8 mouse cellular contexts compared by ENCODE assay signal in the genomic region with DNA sequence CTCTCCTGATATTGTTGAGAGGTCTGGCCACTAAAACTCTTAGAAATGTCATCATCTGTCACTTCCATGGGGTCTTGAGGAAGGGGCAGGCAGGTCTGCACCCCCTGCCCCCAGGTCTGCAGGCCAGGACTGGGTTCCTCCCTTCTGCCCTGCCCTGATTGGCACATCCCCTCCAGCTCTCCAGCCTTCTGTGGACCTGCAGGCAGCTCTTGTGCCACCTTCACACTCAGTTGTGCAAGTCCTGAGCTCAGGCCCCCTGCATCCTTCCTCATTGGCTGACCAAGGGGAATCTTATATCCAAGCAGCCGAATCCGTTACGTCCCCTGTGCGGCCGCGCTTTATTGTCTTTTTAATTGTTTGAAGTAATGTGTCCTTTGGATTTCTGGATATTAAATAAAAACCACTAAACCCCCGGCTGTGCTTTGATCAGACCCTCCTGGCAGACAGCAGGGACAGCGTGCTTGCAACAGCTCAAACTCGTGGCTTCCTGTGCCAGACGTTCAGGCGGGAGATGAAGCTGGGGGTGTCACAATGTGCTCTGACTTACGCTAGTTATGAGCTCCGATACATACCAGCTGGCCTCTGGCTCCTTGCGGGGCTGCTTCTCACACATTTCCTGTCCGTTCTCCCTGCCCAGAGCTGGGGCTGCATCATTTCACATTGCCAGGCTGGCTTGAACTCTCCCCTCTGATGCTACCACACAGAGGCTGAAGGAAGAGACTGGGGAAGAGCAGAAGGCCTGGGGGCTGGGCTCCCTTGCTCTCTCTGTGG. TPM values are rescaled to one million over a fixed set of nuclear protein-coding genes. Genes with fewer than 3 reads are reported as not detected.
DNase-seq lines count a peak whose midpoint lies in the region; ATAC-seq lines count a peak whose summit lies in the region.

No protein-coding gene starts in this region.

- no peak for ATAC-seq in embryonic facial prominence, embryonic 11.5 days (replicated peaks; ENCODE audit: insufficient number of reproducible peaks, low FRiP score, low TSS enrichment, low read depth)

- H3K9me3 ChIP-seq in embryonic facial prominence, embryonic 11.5 days (replicated peaks; ENCODE audit: control insufficient read depth, low read length) = no peaks in the 10 kb centered on the region
- H3K9me3 ChIP-seq in embryonic facial prominence, embryonic 10.5 days = no peaks in the 10 kb centered on the region

- H3K4me1 ChIP-seq in embryonic facial prominence, embryonic 11.5 days (ENCODE audit: control insufficient read depth, insufficient read depth, low read length) = peaks cover 3% of the 10 kb centered on the region
- H3K4me1 ChIP-seq in embryonic facial prominence, embryonic 10.5 days = peaks cover 54% of the 10 kb centered on the region

- H3K36me3 ChIP-seq in embryonic facial prominence, embryonic 11.5 days (replicated peaks; ENCODE audit: control insufficient read depth, insufficient read depth, low read depth, low read length) = no peaks in the 10 kb centered on the region
- no peaks in the 10 kb centered on the region for H3K36me3 ChIP-seq in embryonic facial prominence, embryonic 10.5 days (replicated peaks)

- no peaks in the 10 kb centered on the region for H3K27me3 ChIP-seq in embryonic facial prominence, embryonic 11.5 days (ENCODE audit: control insufficient read depth, insufficient read depth, low read length)
- peaks cover 16% of the 10 kb centered on the region for H3K27me3 ChIP-seq in embryonic facial prominence, embryonic 10.5 days (replicated peaks; ENCODE audit: low read depth, poor library complexity, severe bottlenecking)

- peak; percentile 34 for DNase-seq in embryonic facial prominence, embryonic 11.5 days (ENCODE audit: low spot score)
- DNase-seq in embryonic facial prominence, embryonic 10.5 days (ENCODE audit: low spot score) = no peak
- peak; percentile 20 for DNase-seq in retina, postnatal 1 day
- DNase-seq in retina, embryonic 14.5 days (ENCODE audit: low spot score) = no peak
- peak; percentile 28 for DNase-seq in lung, postnatal 25 days (ENCODE audit: low spot score)
- DNase-seq in thymus, postnatal 25 days = peak; percentile 74
- no peak for DNase-seq in yolk sac, embryonic 10.5 days (ENCODE audit: low spot score)
- DNase-seq in adrenal gland, adult 2 months = no peak

- WGBS in embryonic facial prominence, embryonic 11.5 days = 59% methylated on average over 15 of the region's 15 CpGs
- WGBS in embryonic facial prominence, embryonic 10.5 days = 67% methylated on average over 15 of the region's 15 CpGs

- H3K27ac ChIP-seq in embryonic facial prominence, embryonic 11.5 days (replicated peaks; ENCODE audit: low read depth, low read length) = no peak overlapping the region
- H3K27ac ChIP-seq in embryonic facial prominence, embryonic 10.5 days (replicated peaks) = no peak overlapping the region; the same call in 1 of the 2 replicates

- H3K9ac ChIP-seq in embryonic facial prominence, embryonic 11.5 days (replicated peaks; ENCODE audit: low read length) = no peak overlapping the region

- no peak overlapping the region for H3K4me2 ChIP-seq in embryonic facial prominence, embryonic 11.5 days (ENCODE audit: low read depth, low read length)

- no peak overlapping the region for H3K4me3 ChIP-seq in embryonic facial prominence, embryonic 11.5 days (ENCODE audit: low read depth, low read length)
- H3K4me3 ChIP-seq in embryonic facial prominence, embryonic 10.5 days = no peak overlapping the region

RNA-seq across cellular contexts. Expression of a gene that starts 8.4 kb away (rescaled TPM):
- 0.42 and 1.2 TPM in 2 replicates for polyA plus RNA-seq in embryonic facial prominence, embryonic 11.5 days (2014; fragmentation: Nextera tagmentation; extraction: Ambion mirVana)
- polyA plus RNA-seq in embryonic facial prominence, embryonic 10.5 days (2016; fragmentation: Nextera tagmentation; extraction: Ambion mirVana) = 0.70 and 1.0 TPM in 2 replicates
- total RNA-seq in adrenal gland, adult 2 months (2021) = 1 to 10 TPM; 2.8 to 3.9 TPM
- polyA plus RNA-seq in adrenal gland, adult 2 months (2012; rRNA removed) = 1.7 and 2.1 TPM in 2 replicates

Comparison
In these comparisons a context has a peak if more than half of its experiments do, and no peak if none do; other contexts are left out.
1. DNase-seq: peak in embryonic facial prominence, embryonic 11.5 days (single experiment), retina, postnatal 1 day (single experiment), lung, postnatal 25 days (single experiment) and thymus, postnatal 25 days (single experiment); none in embryonic facial prominence, embryonic 10.5 days (single experiment), retina, embryonic 14.5 days (single experiment), yolk sac, embryonic 10.5 days (single experiment) and adrenal gland, adult 2 months (single experiment).